Mouse (Mus musculus) embryonic facial prominence, embryonic 15.5 days (tissue): ENCODE measurements at regions not wholly inside any gene's neighbourhood (a gene's known extent, or its start where the extent isn't known, plus 50 kb on each side); places are given as distances from the start of the nearest gene placed in this dataset.

Experiments
- ATAC-seq: fragments of 200-750 bp; cut with Nextera tagmentation; 2 replicates; pipeline ENCODE4 v1.8.0; 2017; ENCODE audit warnings: low read depth, moderate TSS enrichment; ENCODE audit not compliant: insufficient number of reproducible peaks, low FRiP score, low TSS enrichment
- H3K27ac ChIP-seq: fragments of 300-500 bp; sonication (generic); replicated peaks from 2 replicates; pipeline ENCODE4 v1.5.1; 2015; ENCODE audit warnings: mild to moderate bottlenecking, inconsistent platforms
- H3K27me3 ChIP-seq: fragments of 300-500 bp; sonication (generic); 2 replicates; pipeline ENCODE4 v1.6.1; 2015; ENCODE audit warnings: inconsistent platforms
- H3K36me3 ChIP-seq: fragments of 300-500 bp; sonication (generic); 2 replicates; pipeline ENCODE4 v1.6.1; 2015; ENCODE audit warnings: mild to moderate bottlenecking, inconsistent platforms
- H3K4me1 ChIP-seq: fragments of 300-500 bp; sonication (generic); 2 replicates; pipeline ENCODE4 v1.6.1; 2015; ENCODE audit warnings: inconsistent platforms
- H3K4me2 ChIP-seq: fragments of 300-500 bp; sonication (generic); replicated peaks from 2 replicates; pipeline ENCODE4 v1.6.1; 2015; ENCODE audit warnings: mild to moderate bottlenecking, inconsistent platforms
- H3K4me3 ChIP-seq: fragments of 300-500 bp; sonication (generic); replicated peaks from 2 replicates; pipeline ENCODE4 v1.5.1; 2015; ENCODE audit warnings: mild to moderate bottlenecking, inconsistent platforms
- H3K9ac ChIP-seq: fragments of 300-500 bp; sonication (generic); 2 replicates; pipeline ENCODE4 v1.6.1; 2015; ENCODE audit warnings: inconsistent platforms
- H3K9me3 ChIP-seq: fragments of 300-500 bp; sonication (generic); replicated peaks from 2 replicates; pipeline ENCODE4 v1.6.1; 2016; ENCODE audit warnings: inconsistent platforms
- WGBS: fragments of 180-500 bp; shearing (Covaris S2); methylation state at CpG from one replicate; pipeline ENCODE4 v1.1.7; 2015; 5-methylcytosine and 5-hydroxymethylcytosine counted together

GRCm38 (mm10) chr13:90425379-90425778 lies 336.0 kb upstream of the Xrcc4 start:
- no peak overlapping the region for H3K9ac ChIP-seq
- H3K27me3 ChIP-seq: no peaks in the 10 kb centered on the region
- H3K36me3 ChIP-seq: no peaks in the 10 kb centered on the region
- H3K4me1 ChIP-seq: no peaks in the 10 kb centered on the region
- H3K27ac ChIP-seq: no peak overlapping the region
- no peak for ATAC-seq
- H3K4me3 ChIP-seq: no peak overlapping the region
- 0 out of 2 replicates have a peak, but pooled peaks cover 2% of the 10 kb centered on the region for H3K9me3 ChIP-seq
- 52% methylated on average over 1 of the region's 1 CpGs for WGBS
- no peak overlapping the region for H3K4me2 ChIP-seq

GRCm38 (mm10) chr13:90424541-90424940 lies 335.1 kb upstream of the Xrcc4 start:
- Histone ChIP-seq H3K9me3 (0 out of 2 replicates have a peak, but pooled peaks cover 2% of the 10 kb centered on the region), H3K27me3 (no peaks in the 10 kb centered on the region), H3K4me2 (no peak overlapping the region), H3K27ac (no peak overlapping the region), H3K36me3 (no peaks in the 10 kb centered on the region), H3K4me1 (no peaks in the 10 kb centered on the region), H3K9ac (no peak overlapping the region), H3K4me3 (no peak overlapping the region)
- 77% methylated on average over 5 of the region's 5 CpGs for WGBS
- no peak for ATAC-seq

- 26% methylated on average over 4 of the region's 4 CpGs for WGBS
- no peak overlapping the region for H3K27ac ChIP-seq
- no peaks in the 10 kb centered on the region for H3K9me3 ChIP-seq
- H3K4me2 ChIP-seq: no peak overlapping the region
- ATAC-seq: no peak
- no peaks in the 10 kb centered on the region for H3K27me3 ChIP-seq
- no peak overlapping the region for H3K4me3 ChIP-seq
- H3K36me3 ChIP-seq: no peaks in the 10 kb centered on the region
- H3K4me1 ChIP-seq: no peaks in the 10 kb centered on the region
- H3K9ac ChIP-seq: no peak overlapping the region
These were observed 331.6 kb upstream of the Xrcc4 start for GRCm38 (mm10) chr13:90420966-90421365.

- Histone ChIP-seq H3K36me3 (no peaks in the 10 kb centered on the region), H3K4me1 (no peaks in the 10 kb centered on the region)
These were observed 315.0 kb upstream of the Xrcc4 start for GRCm38 (mm10) chr13:90404392-90404791.

GRCm38 (mm10) chr13:90402061-90402460 lies 312.7 kb upstream of the Xrcc4 start:
- H3K4me1 ChIP-seq: no peaks in the 10 kb centered on the region
- H3K9ac ChIP-seq: no peak overlapping the region
- H3K9me3 ChIP-seq: no peaks in the 10 kb centered on the region
- no peaks in the 10 kb centered on the region for H3K36me3 ChIP-seq
- H3K4me2 ChIP-seq: no peak overlapping the region
- no peak overlapping the region for H3K27ac ChIP-seq
- H3K4me3 ChIP-seq: no peak overlapping the region
- WGBS: 36% methylated on average over 1 of the region's 1 CpGs
- no peak for ATAC-seq
- H3K27me3 ChIP-seq: no peaks in the 10 kb centered on the region

More at GRCm38 (mm10) chr13:90404392-90404791, 315.0 kb upstream of the Xrcc4 start:
- Histone ChIP-seq H3K4me2 (no peak overlapping the region), H3K27ac (no peak overlapping the region), H3K27me3 (no peaks in the 10 kb centered on the region), H3K9me3 (no peaks in the 10 kb centered on the region), H3K9ac (no peak overlapping the region), H3K4me3 (no peak overlapping the region)
- WGBS: 54% methylated on average over 4 of the region's 4 CpGs
- no peak for ATAC-seq

- Histone ChIP-seq H3K27me3 (no peaks in the 10 kb centered on the region), H3K9ac (no peak overlapping the region), H3K4me3 (no peak overlapping the region), H3K4me1 (no peaks in the 10 kb centered on the region), H3K36me3 (no peaks in the 10 kb centered on the region), H3K9me3 (no peaks in the 10 kb centered on the region), H3K27ac (no peak overlapping the region), H3K4me2 (no peak overlapping the region)
- WGBS: 68% methylated on average over 1 of the region's 1 CpGs
- ATAC-seq: no peak
These were observed 312.1 kb upstream of the Xrcc4 start for GRCm38 (mm10) chr13:90401496-90401895.

- Histone ChIP-seq H3K4me1 (peaks cover 4% of the 10 kb centered on the region; the same call in 1 of the 2 replicates), H3K4me2 (no peak overlapping the region), H3K36me3 (no peaks in the 10 kb centered on the region), H3K27me3 (no peaks in the 10 kb centered on the region), H3K9me3 (no peaks in the 10 kb centered on the region), H3K27ac (no peak overlapping the region), H3K4me3 (no peak overlapping the region), H3K9ac (no peak overlapping the region)
- WGBS: 49% methylated on average over 8 of the region's 8 CpGs
- ATAC-seq: peak; percentile 39; the same call in 1 of the 2 replicates
These were observed 306.0 kb upstream of the Xrcc4 start for GRCm38 (mm10) chr13:90395274-90396023.

GRCm38 (mm10) chr13:90394815-90395241 lies 305.4 kb upstream of the Xrcc4 start:
- Histone ChIP-seq H3K4me3 (no peak overlapping the region), H3K4me1 (peaks cover 4% of the 10 kb centered on the region; the same call in 1 of the 2 replicates), H3K9ac (no peak overlapping the region), H3K27ac (peak overlapping the region; percentile 66), H3K4me2 (no peak overlapping the region), H3K9me3 (no peaks in the 10 kb centered on the region), H3K27me3 (no peaks in the 10 kb centered on the region), H3K36me3 (no peaks in the 10 kb centered on the region)
- WGBS: 21% methylated on average over 5 of the region's 5 CpGs
- peak; percentile 84 for ATAC-seq

GRCm38 (mm10) chr13:90392415-90392814 lies 303.0 kb upstream of the Xrcc4 start:
- Histone ChIP-seq H3K36me3 (no peaks in the 10 kb centered on the region), H3K4me3 (no peak overlapping the region), H3K27ac (no peak overlapping the region), H3K9ac (no peak overlapping the region), H3K4me2 (no peak overlapping the region), H3K9me3 (no peaks in the 10 kb centered on the region), H3K4me1 (peaks cover 4% of the 10 kb centered on the region; the same call in 1 of the 2 replicates), H3K27me3 (no peaks in the 10 kb centered on the region)
- ATAC-seq: no peak

GRCm38 (mm10) chr13:90376619-90377018 lies 287.2 kb upstream of the Xrcc4 start:
- no peak overlapping the region for H3K4me2 ChIP-seq
- H3K27me3 ChIP-seq: no peaks in the 10 kb centered on the region
- no peak overlapping the region for H3K27ac ChIP-seq
- no peak overlapping the region for H3K4me3 ChIP-seq
- H3K4me1 ChIP-seq: no peaks in the 10 kb centered on the region
- H3K9me3 ChIP-seq: no peaks in the 10 kb centered on the region
- WGBS: 64% methylated on average over 3 of the region's 3 CpGs
- no peak for ATAC-seq
- no peaks in the 10 kb centered on the region for H3K36me3 ChIP-seq
- H3K9ac ChIP-seq: no peak overlapping the region

GRCm38 (mm10) chr13:90376207-90376606 lies 286.8 kb upstream of the Xrcc4 start:
- Histone ChIP-seq H3K4me3 (no peak overlapping the region), H3K9ac (no peak overlapping the region), H3K4me2 (no peak overlapping the region), H3K9me3 (no peaks in the 10 kb centered on the region), H3K27ac (no peak overlapping the region), H3K27me3 (no peaks in the 10 kb centered on the region), H3K4me1 (no peaks in the 10 kb centered on the region), H3K36me3 (no peaks in the 10 kb centered on the region)
- no peak for ATAC-seq
- 74% methylated on average over 6 of the region's 6 CpGs for WGBS
